Mouse (Mus musculus): ENCODE measurements around the gene Oscp1. TPM values are rescaled to one million over a fixed set of nuclear protein-coding genes. Genes with fewer than 3 reads are reported as not detected.

Oscp1 gene
- total and polyA plus RNA-seq, 3 experiments, result 3.9 to 6.7 (median 5.0) TPM

DNA sequence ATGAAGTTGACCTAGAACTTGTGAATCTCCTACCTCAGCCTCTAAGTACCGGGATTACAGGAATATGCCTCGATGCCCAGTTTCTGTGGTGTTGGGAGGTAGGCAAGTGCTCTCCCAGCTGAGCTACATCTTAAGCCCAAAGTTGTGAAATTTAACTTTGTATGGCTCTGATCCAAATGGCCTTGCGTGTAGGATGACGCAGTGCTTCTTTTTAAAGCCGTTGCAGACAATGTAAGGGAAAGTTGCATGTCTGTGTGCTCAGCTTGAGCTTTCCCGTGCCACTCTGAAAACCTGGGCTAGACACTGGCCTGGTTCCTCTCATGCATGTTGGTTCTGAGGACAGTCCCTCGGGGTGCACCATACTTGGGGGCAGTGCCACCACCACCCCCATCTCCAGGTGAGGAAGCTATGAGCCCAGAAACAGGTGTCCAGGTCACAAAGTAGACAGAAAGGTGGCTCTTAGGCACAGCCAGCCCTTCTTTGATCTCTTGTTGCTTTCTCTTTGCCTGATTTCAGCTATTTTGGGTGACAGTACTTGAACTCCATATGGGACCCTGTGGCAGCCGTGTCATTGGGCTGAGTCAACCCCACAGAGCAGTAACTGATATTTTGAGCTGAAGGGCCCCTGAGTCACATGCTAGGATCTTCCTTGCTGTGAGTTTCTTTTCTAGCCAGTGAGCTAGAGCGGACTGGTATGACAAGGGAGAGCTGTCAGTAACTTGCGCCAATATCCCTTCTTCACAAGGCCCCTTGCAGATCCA lies 51.4 kb downstream of the Oscp1 start:
- H3K4me2 ChIP-seq (ENCODE audit: insufficient read depth, low read depth, poor library complexity, severe bottlenecking), result peak overlapping the region; percentile 85
- H3K27ac ChIP-seq (ENCODE audit: insufficient read depth, low read depth), result peak overlapping the region; percentile 81
- H3K4me1 ChIP-seq (ENCODE audit: control insufficient read depth in 1 of 2, insufficient read depth in 2 of 2), result peaks cover 27 to 87% of the 10 kb centered on the region in 2 experiments
- peaks cover 6 to 43% of the 10 kb centered on the region in 2 experiments for H3K36me3 ChIP-seq (replicated peaks in 1 of 2; ENCODE audit: control insufficient read depth in 1 of 2, insufficient read depth in 1 of 2, low read length in 1 of 2)
- peak overlapping the region; percentile 25 for H3K9ac ChIP-seq (ENCODE audit: insufficient read depth, low read depth)
- no peak for DNase-seq (ENCODE audit: extremely low read depth)
- no peak overlapping the region for H3K4me3 ChIP-seq (replicated peaks in 1 of 3; ENCODE audit: low read depth in 2 of 3, low read length in 2 of 3, poor library complexity in 1 of 3)
- dilution Hi-C loops (cut with MboI; ENCODE audit: extremely low pct_ligation_motif_present, extremely low pct_unique_long_range_greater_than_20kb, low sequenced_read_pairs) (no loop called here), in situ Hi-C loops (cut with MboI; ENCODE audit: low pct_ligation_motif_present, low pct_unique_long_range_greater_than_20kb, low sequenced_read_pairs) (loop anchor here (5.0 kb wide), 1 partner anchor 32 kb away; no protein-coding TSS in a partner anchor)
- no peaks in the 10 kb centered on the region for H3K27me3 ChIP-seq (replicated peaks)
- no peaks in the 10 kb centered on the region for H3K9me3 ChIP-seq (replicated peaks; ENCODE audit: low read length)
- peaks cover 57% of the 10 kb centered on the region for H3K79me2 ChIP-seq (replicated peaks; ENCODE audit: control insufficient read depth, extremely low read depth, insufficient read depth, poor library complexity, severe bottlenecking)
- peak; percentile 36; the same call in 1 of the 2 replicates for TF ChIP-seq ETS1 (conservative IDR thresholded peaks at IDR 0.05; ENCODE audit: low read depth, low read length)
- TF ChIP-seq MEF2A (IDR thresholded peaks at IDR 0.05; ENCODE audit: borderline replicate concordance, low read depth, low read length), result peak; percentile 53; the same call in 1 of the 2 replicates
- TF ChIP-seq MXI1 (IDR thresholded peaks at IDR 0.05; ENCODE audit: low read depth, low read length), result no peak
- no peak for TF ChIP-seq POLR2A (IDR thresholded peaks at IDR 0.05; ENCODE audit: low read depth, low read length)
- TF ChIP-seq BHLHE40 (IDR thresholded peaks at IDR 0.05; ENCODE audit: low read depth, low read length), result peak; percentile 53; the same call in 1 of the 2 replicates
- no peak for TF ChIP-seq JUND (conservative IDR thresholded peaks at IDR 0.05; ENCODE audit: low read depth, low read length)

DNA sequence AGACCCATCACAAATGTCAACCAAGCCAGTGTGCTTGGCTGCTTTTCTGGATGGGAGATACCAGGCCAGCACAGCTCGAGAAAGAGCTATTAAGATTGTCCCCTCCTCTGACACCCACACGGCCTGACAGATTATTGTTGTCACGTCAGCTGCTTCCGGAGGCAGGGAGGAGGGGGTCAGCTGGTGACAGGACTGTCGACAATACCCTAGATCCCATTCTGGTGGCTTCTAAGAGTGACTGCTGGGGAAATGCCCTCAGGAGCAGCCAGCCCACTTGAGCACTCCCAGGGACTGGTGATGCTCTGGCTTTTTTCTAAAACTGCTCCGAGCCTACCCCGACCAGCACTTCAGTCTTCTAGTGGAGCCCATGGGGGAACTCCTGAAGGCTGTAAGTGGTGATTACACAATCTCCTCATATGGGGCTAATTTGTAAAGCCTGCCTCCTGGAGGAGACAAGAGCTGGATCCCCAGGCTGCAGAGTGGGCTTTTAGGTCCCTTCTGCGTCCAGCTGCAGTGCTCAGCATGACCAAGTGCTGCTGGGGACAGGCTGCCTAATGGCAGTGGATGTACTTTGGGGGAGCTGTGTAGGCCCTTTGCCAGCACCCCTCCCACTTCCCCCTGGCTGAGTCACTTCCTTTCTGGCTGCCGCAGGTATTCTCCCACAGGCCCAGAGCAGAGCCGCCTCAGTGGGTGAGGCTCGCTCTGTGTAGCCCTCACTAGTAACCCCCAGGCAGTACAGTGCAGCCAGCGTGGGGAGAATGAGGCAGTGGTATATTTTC lies 52.2 kb downstream of the Oscp1 start:
- Histone ChIP-seq H3K36me3 (replicated peaks in 1 of 2; ENCODE audit: control insufficient read depth in 1 of 2, insufficient read depth in 1 of 2, low read length in 1 of 2) (peaks cover 13 to 51% of the 10 kb centered on the region in 2 experiments), H3K9me3 (replicated peaks; ENCODE audit: low read length) (no peaks in the 10 kb centered on the region), H3K4me3 (replicated peaks in 1 of 3; ENCODE audit: low read depth in 2 of 3, low read length in 2 of 3, poor library complexity in 1 of 3) (peak overlapping the region; percentile 10 to 30 (median 13)), H3K79me2 (replicated peaks; ENCODE audit: control insufficient read depth, extremely low read depth, insufficient read depth, poor library complexity, severe bottlenecking) (peaks cover 54% of the 10 kb centered on the region), H3K27ac (ENCODE audit: insufficient read depth, low read depth) (peak overlapping the region; percentile 81), H3K4me2 (ENCODE audit: insufficient read depth, low read depth, poor library complexity, severe bottlenecking) (peak overlapping the region; percentile 85), H3K9ac (ENCODE audit: insufficient read depth, low read depth) (peak overlapping the region; percentile 34), H3K27me3 (replicated peaks) (no peaks in the 10 kb centered on the region), H3K4me1 (ENCODE audit: control insufficient read depth in 1 of 2, insufficient read depth in 2 of 2) (peaks cover 27 to 82% of the 10 kb centered on the region in 2 experiments)
- in situ Hi-C loops (cut with MboI; ENCODE audit: low pct_ligation_motif_present, low pct_unique_long_range_greater_than_20kb, low sequenced_read_pairs) (loop anchor here (5.0 kb wide), 1 partner anchor 33 kb away; no protein-coding TSS in a partner anchor), dilution Hi-C loops (cut with MboI; ENCODE audit: extremely low pct_ligation_motif_present, extremely low pct_unique_long_range_greater_than_20kb, low sequenced_read_pairs) (no loop called here)
- DNase-seq (ENCODE audit: extremely low read depth), result peak; percentile 78
- TF ChIP-seq SIN3A (IDR thresholded peaks at IDR 0.05; ENCODE audit: low read length), result peak; percentile 5
- peak; percentile 77 for TF ChIP-seq IRF4 (IDR thresholded peaks at IDR 0.05; ENCODE audit: low read depth, low read length)
- TF ChIP-seq MAZ (IDR thresholded peaks at IDR 0.05; ENCODE audit: low read depth, low read length), result no peak
- peak; percentile 75 for TF ChIP-seq ETS1 (conservative IDR thresholded peaks at IDR 0.05; ENCODE audit: low read depth, low read length)
- TF ChIP-seq MEF2A (IDR thresholded peaks at IDR 0.05; ENCODE audit: borderline replicate concordance, low read depth, low read length), result 0 out of 2 replicates have a peak, but pooled peaks have one; percentile 39
- TF ChIP-seq CHD1 (IDR thresholded peaks at IDR 0.05; ENCODE audit: low read depth, low read length), result no peak; the same call in 1 of the 2 replicates
- no peak for TF ChIP-seq USF2 (conservative IDR thresholded peaks at IDR 0.05; ENCODE audit: low read depth, low read length)
- TF ChIP-seq HCFC1 (IDR thresholded peaks at IDR 0.05; ENCODE audit: low read depth, low read length), result peak; percentile 55; the same call in 1 of the 2 replicates
- peak; percentile 14; the same call in 1 of the 2 replicates for TF ChIP-seq MXI1 (IDR thresholded peaks at IDR 0.05; ENCODE audit: low read depth, low read length)
- TF ChIP-seq JUN (IDR thresholded peaks at IDR 0.05; ENCODE audit: insufficient read depth, low read depth, low read length), result peak; percentile 31; the same call in 1 of the 2 replicates
- peak; percentile 64 for TF ChIP-seq ZNF384 (IDR thresholded peaks at IDR 0.05; ENCODE audit: low read depth, low read length)
- peak; percentile 69 for TF ChIP-seq TCF12 (IDR thresholded peaks at IDR 0.05; ENCODE audit: low read depth, low read length)
- TF ChIP-seq TBP (conservative IDR thresholded peaks at IDR 0.05; ENCODE audit: low read depth, low read length), result peak; percentile 67
- no peak for TF ChIP-seq SMC3 (IDR thresholded peaks at IDR 0.05; ENCODE audit: low read depth, low read length)
- peak; percentile 62 for TF ChIP-seq POLR2A (IDR thresholded peaks at IDR 0.05; ENCODE audit: low read depth, low read length)
- peak; percentile 75 for TF ChIP-seq EP300 (IDR thresholded peaks at IDR 0.05; ENCODE audit: low read length)
- TF ChIP-seq ELF1 (IDR thresholded peaks at IDR 0.05; ENCODE audit: low read depth, low read length), result peak; percentile 63; the same call in 1 of the 2 replicates
